Mouse (Mus musculus): Measurements from ENCODE around the gene Ctu1.
A peak's percentile ranks its signal among the peaks of the same experiment; 100 is the strongest.
"Not testable (repeated sequence)": the region's sequence is repeated elsewhere in the genome, so short reads cannot be mapped to it uniquely, and the experiment has no call there.

The Ctu1 gene

DNA sequence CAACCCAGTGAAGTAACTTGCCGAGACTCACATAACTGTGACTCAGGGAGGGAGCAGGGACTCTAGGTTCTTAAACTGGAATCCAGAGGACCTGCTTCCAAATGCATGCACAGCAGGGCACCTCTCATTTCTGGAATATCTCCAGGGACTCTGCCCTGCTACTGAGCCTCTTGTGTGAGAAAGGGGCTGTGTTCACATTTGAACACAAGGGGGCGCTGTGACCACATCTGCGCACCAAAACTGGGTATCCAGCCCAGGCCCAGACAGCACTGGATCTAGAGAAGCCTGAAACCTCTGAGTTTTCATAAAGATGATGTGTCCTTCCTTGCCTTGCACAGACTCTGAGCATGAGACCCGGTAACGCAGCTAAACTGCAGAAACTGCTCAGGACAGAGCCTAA, 9.1 kb downstream of the Ctu1 start:
- DNase-seq = peak; percentile 53

DNA sequence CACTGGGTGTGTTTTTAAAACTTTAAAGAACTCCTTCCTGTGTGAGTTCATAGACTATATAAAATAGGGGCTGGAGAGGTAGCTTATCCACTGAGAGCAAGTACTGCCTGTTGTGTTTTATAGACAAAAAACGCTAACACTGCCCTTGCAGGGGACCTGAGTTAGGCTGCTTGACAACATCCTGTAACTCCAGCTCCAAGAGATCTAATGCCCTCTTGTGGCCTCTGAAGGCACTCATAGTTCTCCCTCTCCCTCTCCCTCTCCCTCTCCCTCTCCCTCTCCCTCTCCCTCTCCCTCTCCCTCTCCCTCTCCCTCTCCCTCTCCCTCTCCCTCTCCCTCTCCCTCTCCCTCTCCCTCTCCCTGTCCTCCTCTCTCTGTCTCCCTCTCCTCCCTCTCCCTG, 10.7 kb downstream of the Ctu1 start:
- DNase-seq = not testable (repeated sequence)

DNA sequence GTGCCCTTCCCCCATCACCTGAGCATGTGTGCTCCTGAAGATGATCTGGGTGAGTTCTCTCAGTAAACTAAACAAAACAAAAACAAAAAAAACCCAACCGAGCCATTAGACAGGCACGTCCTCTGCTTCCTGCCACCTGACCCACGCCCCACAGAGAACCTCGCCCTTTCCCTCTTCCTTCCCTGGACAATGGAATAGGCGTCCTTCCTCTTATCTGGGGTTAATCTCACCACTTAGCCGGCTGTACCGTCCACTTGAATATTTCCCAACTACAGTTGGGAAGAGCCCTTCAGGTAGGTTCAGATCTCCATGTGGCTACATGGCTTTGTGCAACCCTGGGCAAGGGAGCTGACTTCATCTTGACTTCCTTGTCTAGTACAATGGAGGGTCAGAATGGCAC, 13.3 kb downstream of the Ctu1 start:
- no peak for DNase-seq

DNA sequence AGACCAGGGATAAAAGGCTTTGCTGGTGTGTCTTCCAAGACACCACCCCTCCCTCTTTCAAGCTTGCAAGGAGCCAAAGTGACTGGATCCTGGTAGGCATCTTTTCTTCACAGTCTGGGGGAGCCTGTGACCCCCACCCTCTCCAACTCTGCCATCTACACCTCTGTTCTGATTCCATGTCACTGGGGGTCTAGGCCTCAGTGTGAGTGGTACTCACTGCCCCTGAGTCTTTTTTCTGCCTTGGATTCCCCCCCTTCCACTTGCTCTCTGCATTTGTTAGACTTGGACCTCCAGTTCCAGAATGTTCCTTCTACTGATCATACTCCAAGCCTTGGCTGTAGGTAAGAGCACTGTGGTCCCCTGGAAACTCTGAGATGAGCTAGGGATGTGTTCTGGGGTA, 18.3 kb downstream of the Ctu1 start, which contains the start of gene Klk14:
Klk14 (plus strand) TSS at position 301 of the 400 bp plus-strand sequence.
- DNase-seq = no peak

DNA sequence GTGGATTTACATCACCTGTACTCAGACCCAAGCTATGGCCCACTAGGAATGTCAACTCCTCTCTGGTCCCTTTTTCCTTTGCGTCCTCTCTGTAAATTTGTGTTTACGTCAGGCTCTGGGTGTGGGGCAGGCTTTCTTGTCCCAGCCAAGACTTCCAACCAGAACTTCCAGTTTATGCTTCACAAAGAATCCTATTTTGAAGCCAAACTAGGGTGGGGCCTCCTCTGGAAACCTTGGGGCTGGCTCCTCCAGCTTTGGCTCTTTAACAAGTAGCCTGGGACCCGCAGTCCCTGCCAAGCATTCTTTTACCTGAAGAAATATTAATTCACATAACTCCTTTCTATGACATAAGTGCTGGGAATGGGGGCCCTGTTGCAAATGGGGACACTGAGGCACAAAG, 38.2 kb downstream of the Ctu1 start:
- no peak for DNase-seq

DNA sequence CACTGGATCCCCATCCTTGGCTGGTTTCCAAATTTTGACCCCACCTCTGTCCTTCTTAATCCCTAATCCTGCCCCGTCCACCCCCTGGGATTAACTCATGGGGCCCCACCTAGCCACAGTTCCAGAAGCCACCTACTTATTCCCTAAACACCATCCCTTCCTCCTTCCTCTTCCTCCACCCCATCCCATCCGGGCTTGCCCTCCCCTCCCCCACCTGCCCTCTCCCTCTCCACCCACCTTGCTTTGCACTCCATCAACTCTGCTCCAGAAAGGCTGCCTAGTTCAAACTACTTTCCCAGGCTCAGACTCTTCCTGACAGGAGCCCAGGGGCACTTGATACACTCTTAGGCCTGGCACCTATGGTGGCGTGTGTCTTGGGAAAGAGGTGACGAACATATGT, 40.5 kb downstream of the Ctu1 start, which contains the start of gene Klk13:
Klk13 (plus strand) TSS at position 301 of the 400 bp plus-strand sequence.
- no peak for DNase-seq

DNA sequence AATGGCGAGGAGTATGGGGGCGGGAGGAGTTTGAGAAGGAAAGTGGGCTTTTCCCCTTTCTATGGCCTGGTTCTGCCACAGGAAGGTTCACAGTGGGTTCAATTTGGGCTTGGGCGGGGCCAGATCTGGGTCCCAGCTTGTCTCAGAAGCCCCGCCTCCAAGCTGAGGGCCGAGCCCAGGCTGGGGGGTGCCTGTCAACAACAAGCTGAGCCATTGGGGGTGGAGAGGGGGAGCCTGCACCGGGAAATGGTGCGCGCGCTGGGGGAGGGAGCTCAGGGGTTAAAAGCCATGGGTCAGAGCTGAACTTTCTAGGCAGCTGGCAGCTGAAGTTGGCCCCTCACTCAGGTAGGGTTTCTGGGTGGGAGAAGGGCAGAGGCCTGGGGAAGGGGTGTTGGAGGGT, 41.1 kb downstream of the Ctu1 start:
- no peak for DNase-seq

DNA sequence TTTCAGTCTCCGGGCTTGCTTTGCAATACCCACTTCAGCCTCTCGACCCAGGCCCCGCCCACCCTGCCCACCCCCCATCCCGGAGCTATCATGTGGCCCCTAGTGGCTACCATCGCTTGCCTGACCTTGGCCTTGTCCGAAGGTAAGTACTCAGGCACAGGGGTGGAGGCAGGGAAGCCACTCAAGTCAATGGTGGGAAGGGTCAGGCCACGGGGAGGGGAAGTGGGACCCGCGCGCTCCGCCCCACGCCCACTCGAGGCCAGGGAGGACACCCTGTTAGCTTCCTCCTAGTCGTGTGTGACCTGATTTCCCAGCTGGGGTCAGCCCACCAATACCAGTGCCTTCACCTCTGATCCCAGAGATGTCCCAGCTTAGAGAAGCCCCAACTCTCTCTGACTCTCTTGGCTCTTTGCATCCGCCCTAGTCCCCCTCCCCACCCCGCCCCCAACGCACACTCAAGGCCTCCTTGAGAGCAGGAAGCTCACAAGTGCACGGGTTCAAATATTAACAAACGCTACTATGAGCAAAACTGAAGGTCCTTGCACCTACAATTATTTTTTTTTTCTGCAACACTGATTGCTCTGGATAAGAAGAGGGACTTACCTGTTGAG, 42.0 kb downstream of the Ctu1 start:
- DNase-seq = no peak

All from kidney, adult 9 months (tissue).